Mouse (Mus musculus) olfactory bulb, adult 2 months (tissue): Measurements from ENCODE around the gene Snx30.

Source experiments
- CTCF ChIP-seq: fragments of 200-500 bp; IDR thresholded peaks from 2 replicates; pipeline ENCODE4 v1.5.1; 2012; ENCODE audit warnings: low read depth, mild to moderate bottlenecking, low read length, moderate library complexity; ENCODE audit not compliant: insufficient read depth
- POLR2A ChIP-seq: fragments of 200-500 bp; IDR thresholded peaks from 2 replicates; pipeline ENCODE4 v1.6.1; 2012; ENCODE audit warnings: mild to moderate bottlenecking, low read depth, low read length, moderate library complexity; ENCODE audit not compliant: insufficient read depth

DNA sequence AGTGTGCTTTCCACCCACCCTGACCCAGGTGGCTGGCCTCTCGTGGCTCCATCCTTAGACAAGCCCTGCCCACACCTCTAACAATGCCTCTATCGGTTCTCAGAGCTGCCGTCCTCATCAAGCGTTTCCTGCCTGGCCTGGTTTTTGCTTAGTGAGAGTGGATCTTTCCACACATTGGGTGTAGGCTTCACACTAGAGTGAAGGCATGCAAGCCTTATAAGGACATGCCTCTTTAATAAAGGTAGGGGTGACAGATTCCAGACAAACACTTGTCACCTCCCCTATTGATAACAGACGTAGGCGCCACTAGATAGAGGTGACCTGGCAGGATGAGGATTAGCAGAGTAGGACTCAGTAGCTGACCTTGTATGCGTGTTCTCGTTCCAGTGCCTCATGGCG, 92.9 kb downstream of the Snx30 start:
- TF ChIP-seq CTCF: no peak
- no peak for TF ChIP-seq POLR2A
